Comparison of ENCODE assay signal across 39 mouse cellular contexts in genomic region chr2:58447001-58447400, GRCm38 (mm10). TPM values are rescaled to one million over a fixed set of nuclear protein-coding genes. Genes with fewer than 3 reads are reported as not detected.
"Had no signal": no experiment of that assay in that cellular context is flagged by ENCODE, and none has a peak within 500 bp of the region (broad histone marks: within the 10 kb centered on the region; RNA-seq: fewer than 3 reads in every experiment).

No protein-coding gene starts in this region.

- H3K27me3 ChIP-seq: embryonic facial prominence, embryonic 12.5 days; embryonic facial prominence, embryonic 13.5 days; embryonic facial prominence, embryonic 15.5 days; forebrain, embryonic 12.5 days; forebrain, embryonic 13.5 days; forebrain, embryonic 15.5 days had no signal

- H3K9me3 ChIP-seq: embryonic facial prominence, embryonic 10.5 days; embryonic facial prominence, embryonic 12.5 days; embryonic facial prominence, embryonic 13.5 days; embryonic facial prominence, embryonic 15.5 days; forebrain, embryonic 10.5 days; forebrain, embryonic 12.5 days; forebrain, embryonic 13.5 days; forebrain, embryonic 15.5 days had no signal

- H3K4me1 ChIP-seq: embryonic facial prominence, embryonic 10.5 days; embryonic facial prominence, embryonic 12.5 days; embryonic facial prominence, embryonic 13.5 days; embryonic facial prominence, embryonic 15.5 days; forebrain, embryonic 10.5 days; forebrain, embryonic 12.5 days; forebrain, embryonic 13.5 days; forebrain, embryonic 15.5 days had no signal

- H3K9ac ChIP-seq: embryonic facial prominence, embryonic 12.5 days; embryonic facial prominence, embryonic 13.5 days; embryonic facial prominence, embryonic 15.5 days; forebrain, embryonic 12.5 days; forebrain, embryonic 13.5 days; forebrain, embryonic 15.5 days; forebrain, postnatal 0 days had no signal

- ATAC-seq: forebrain, embryonic 13.5 days; forebrain, embryonic 14.5 days; forebrain, embryonic 15.5 days; forebrain, embryonic 16.5 days; forebrain, postnatal 0 days had no signal

- H3K4me2 ChIP-seq: embryonic facial prominence, embryonic 12.5 days; embryonic facial prominence, embryonic 13.5 days; embryonic facial prominence, embryonic 15.5 days; forebrain, embryonic 12.5 days; forebrain, embryonic 13.5 days; forebrain, embryonic 15.5 days had no signal

- H3K27ac ChIP-seq: embryonic facial prominence, embryonic 10.5 days; embryonic facial prominence, embryonic 12.5 days; embryonic facial prominence, embryonic 13.5 days; embryonic facial prominence, embryonic 15.5 days; forebrain, embryonic 10.5 days; forebrain, embryonic 12.5 days; forebrain, embryonic 13.5 days; forebrain, embryonic 15.5 days; gastrocnemius, adult 2 months; heart, adult 2 months had no signal

- DNase-seq: cerebellum, adult 18-20 months; cerebellum, adult 2 months; cerebellum, adult 8-10 months; cerebellum, adult 9-10 months; cerebellum, adult 9-11 months; cerebellum, postnatal 10 days; cerebellum, postnatal 14 days; cerebellum, postnatal 25 days; cerebellum, postnatal 36 days; embryo, embryonic 11 days; forebrain, postnatal 0 days; gastrocnemius, adult 2 months; gastrocnemius, postnatal 10 days; gastrocnemius, postnatal 14 days; gastrocnemius, postnatal 25 days; gastrocnemius, postnatal 36 days; heart, adult 2 months had no signal

- H3K4me3 ChIP-seq: embryonic facial prominence, embryonic 10.5 days; embryonic facial prominence, embryonic 12.5 days; embryonic facial prominence, embryonic 13.5 days; embryonic facial prominence, embryonic 15.5 days; erythroblast, embryonic 14.5 days; forebrain, embryonic 10.5 days; forebrain, embryonic 12.5 days; forebrain, embryonic 13.5 days; forebrain, embryonic 15.5 days; gastrocnemius, adult 2 months; heart, adult 2 months had no signal

RNA-seq across cellular contexts. Expression of gene Gm17409, which starts 22.9 kb away (rescaled TPM):
- total RNA-seq: common myeloid progenitor, adult 5-6 weeks; forebrain, postnatal 0 days; gastrocnemius, adult 18-20 months; gastrocnemius, adult 2 months; gastrocnemius, adult 8-10 months; gastrocnemius, postnatal 10 days; gastrocnemius, postnatal 14 days; gastrocnemius, postnatal 25 days; gastrocnemius, postnatal 36 days; gastrocnemius, postnatal 4 days; granulocyte monocyte progenitor cell, adult 5-6 weeks; heart, adult 2 months had no signal
- polyA plus RNA-seq: cerebellum, adult 2 months; cortical plate, adult 2 months; embryonic facial prominence, embryonic 10.5 days; embryonic facial prominence, embryonic 11.5 days; embryonic facial prominence, embryonic 12.5 days; embryonic facial prominence, embryonic 13.5 days; embryonic facial prominence, embryonic 14.5 days; embryonic facial prominence, embryonic 15.5 days; erythroblast, embryonic 14.5 days; forebrain, embryonic 10.5 days; forebrain, embryonic 11.5 days; forebrain, embryonic 13.5 days; forebrain, embryonic 14.5 days; forebrain, embryonic 15.5 days; forebrain, postnatal 0 days; frontal cortex, adult 2 months; gonadal fat pad, adult 2 months; heart, adult 2 months had no signal
